Mouse (Mus musculus): Measurements from ENCODE around the gene Pde4d. TPM values are rescaled to one million over a fixed set of nuclear protein-coding genes. Genes with fewer than 3 reads are reported as not detected.

The Pde4d gene
- total RNA-seq, 4 experiments from 2014 or later: 68.8 to 86.9 (median 76.0) TPM

- no peak for DNase-seq (ENCODE audit: low spot score in 2 of 2)
These were observed 1357.3 kb downstream of the Pde4d start for GRCm38 (mm10) chr13:109807036-109807435.

- no peak for DNase-seq (ENCODE audit: low spot score in 2 of 2)
These were observed 1357.7 kb downstream of the Pde4d start for GRCm38 (mm10) chr13:109807446-109807845.

GRCm38 (mm10) chr13:109808039-109808438 is 1358.3 kb downstream of the Pde4d start:
- no peak for DNase-seq (ENCODE audit: low spot score in 2 of 2)

GRCm38 (mm10) chr13:109808946-109809345 is 1359.2 kb downstream of the Pde4d start:
- no peak for DNase-seq (ENCODE audit: low spot score in 2 of 2)

- DNase-seq (ENCODE audit: low spot score in 2 of 2): no peak
These were observed 1359.9 kb downstream of the Pde4d start for GRCm38 (mm10) chr13:109809646-109810045.

GRCm38 (mm10) chr13:109813924-109814323 is 1364.2 kb downstream of the Pde4d start:
- DNase-seq (ENCODE audit: low spot score in 2 of 2): no peak

- DNase-seq (ENCODE audit: low spot score in 2 of 2): no peak
These were observed 1369.3 kb downstream of the Pde4d start for GRCm38 (mm10) chr13:109819071-109819470.

- DNase-seq (ENCODE audit: low spot score in 2 of 2): no peak
These were observed 1370.4 kb downstream of the Pde4d start for GRCm38 (mm10) chr13:109820141-109820540.

GRCm38 (mm10) chr13:109820866-109821265 is 1371.1 kb downstream of the Pde4d start:
- DNase-seq (ENCODE audit: low spot score in 2 of 2): no peak

- no peak for DNase-seq (ENCODE audit: low spot score in 2 of 2)
These were observed 1372.1 kb downstream of the Pde4d start for GRCm38 (mm10) chr13:109821725-109822412.

GRCm38 (mm10) chr13:109822413-109823298 is 1372.9 kb downstream of the Pde4d start:
- DNase-seq (ENCODE audit: low spot score in 2 of 2): peak; percentile 92 to 93

- peak; percentile 24 to 25 for DNase-seq (ENCODE audit: low spot score in 2 of 2)
These were observed 1373.7 kb downstream of the Pde4d start for GRCm38 (mm10) chr13:109823307-109824031.

GRCm38 (mm10) chr13:109825891-109826290 is 1376.1 kb downstream of the Pde4d start:
- no peak for DNase-seq (ENCODE audit: low spot score in 2 of 2)

- DNase-seq (ENCODE audit: low spot score in 2 of 2): no peak
These were observed 1377.6 kb downstream of the Pde4d start for GRCm38 (mm10) chr13:109827341-109827740.

- no peak for DNase-seq (ENCODE audit: low spot score in 2 of 2)
These were observed 1378.2 kb downstream of the Pde4d start for GRCm38 (mm10) chr13:109827909-109828308.

- no peak for DNase-seq (ENCODE audit: low spot score in 2 of 2)
These were observed 1379.7 kb downstream of the Pde4d start for GRCm38 (mm10) chr13:109829444-109829843.

GRCm38 (mm10) chr13:109834935-109835334 is 1385.2 kb downstream of the Pde4d start:
- no peak for DNase-seq (ENCODE audit: low spot score in 2 of 2)

- DNase-seq (ENCODE audit: low spot score in 2 of 2): no peak
These were observed 1387.7 kb downstream of the Pde4d start for GRCm38 (mm10) chr13:109837453-109837852.

GRCm38 (mm10) chr13:109837921-109838320 is 1388.2 kb downstream of the Pde4d start:
- no peak for DNase-seq (ENCODE audit: low spot score in 2 of 2)

- DNase-seq (ENCODE audit: low spot score in 2 of 2): no peak
These were observed 1390.5 kb downstream of the Pde4d start for GRCm38 (mm10) chr13:109840251-109840650.

GRCm38 (mm10) chr13:109841140-109841822 is 1391.5 kb downstream of the Pde4d start:
- DNase-seq (ENCODE audit: low spot score in 2 of 2): no peak
